Mouse (Mus musculus) lung, embryonic 15.5 days (tissue): ENCODE results near the gene Eif2d. TPM values are rescaled to one million over a fixed set of nuclear protein-coding genes. Genes with fewer than 3 reads are reported as not detected.

Source experiments
- ATAC-seq: fragments of 200-750 bp; cut with Nextera tagmentation; 2 replicates; pipeline ENCODE4 v1.8.0; 2017; ENCODE audit warnings: moderate number of reproducible peaks, borderline replicate concordance; ENCODE audit not compliant: low FRiP score, low TSS enrichment; ENCODE audit errors: extremely low read depth
- H3K27ac ChIP-seq: fragments of 300-500 bp; sonication (generic); 2 replicates; pipeline ENCODE4 v1.5.1; 2015; ENCODE audit warnings: moderate library complexity, mild to moderate bottlenecking, inconsistent platforms
- H3K27me3 ChIP-seq: fragments of 300-500 bp; sonication (generic); 2 replicates; pipeline ENCODE4 v1.6.1; 2015; ENCODE audit warnings: inconsistent platforms
- H3K36me3 ChIP-seq: fragments of 300-500 bp; sonication (generic); 2 replicates; pipeline ENCODE4 v1.6.1; 2015; ENCODE audit warnings: inconsistent platforms
- H3K4me1 ChIP-seq: fragments of 300-500 bp; sonication (generic); 2 replicates; pipeline ENCODE4 v1.6.1; 2015; ENCODE audit warnings: inconsistent platforms
- H3K4me2 ChIP-seq: fragments of 300-500 bp; sonication (generic); 2 replicates; pipeline ENCODE4 v1.6.1; 2015; ENCODE audit warnings: inconsistent platforms, mild to moderate bottlenecking, moderate library complexity
- H3K4me3 ChIP-seq: fragments of 300-500 bp; sonication (generic); 2 replicates; pipeline ENCODE4 v1.5.1; 2015; ENCODE audit warnings: mild to moderate bottlenecking, inconsistent platforms
- H3K9ac ChIP-seq: fragments of 300-500 bp; sonication (generic); 2 replicates; pipeline ENCODE4 v1.6.1; 2015; ENCODE audit warnings: inconsistent platforms
- H3K9me3 ChIP-seq: fragments of 300-500 bp; sonication (generic); 2 replicates; pipeline ENCODE4 v1.6.1; 2016; ENCODE audit warnings: inconsistent platforms
- WGBS: fragments of 180-500 bp; shearing (Covaris S2); methylation state at CpG from one replicate; pipeline ENCODE4 v1.1.7; 2015; 5-methylcytosine and 5-hydroxymethylcytosine counted together
- polyA plus RNA-seq: library from polyadenylated mRNA; unstranded; fragments of >200 nt; fragmentation: Nextera tagmentation; extraction: Ambion mirVana; gene quantifications from 2 replicates; pipeline ENCODE4 v1.2.1, GENCODE M21; 2015

The Eif2d gene
- polyA plus RNA-seq = 60.3 and 63.0 TPM in 2 replicates

DNA sequence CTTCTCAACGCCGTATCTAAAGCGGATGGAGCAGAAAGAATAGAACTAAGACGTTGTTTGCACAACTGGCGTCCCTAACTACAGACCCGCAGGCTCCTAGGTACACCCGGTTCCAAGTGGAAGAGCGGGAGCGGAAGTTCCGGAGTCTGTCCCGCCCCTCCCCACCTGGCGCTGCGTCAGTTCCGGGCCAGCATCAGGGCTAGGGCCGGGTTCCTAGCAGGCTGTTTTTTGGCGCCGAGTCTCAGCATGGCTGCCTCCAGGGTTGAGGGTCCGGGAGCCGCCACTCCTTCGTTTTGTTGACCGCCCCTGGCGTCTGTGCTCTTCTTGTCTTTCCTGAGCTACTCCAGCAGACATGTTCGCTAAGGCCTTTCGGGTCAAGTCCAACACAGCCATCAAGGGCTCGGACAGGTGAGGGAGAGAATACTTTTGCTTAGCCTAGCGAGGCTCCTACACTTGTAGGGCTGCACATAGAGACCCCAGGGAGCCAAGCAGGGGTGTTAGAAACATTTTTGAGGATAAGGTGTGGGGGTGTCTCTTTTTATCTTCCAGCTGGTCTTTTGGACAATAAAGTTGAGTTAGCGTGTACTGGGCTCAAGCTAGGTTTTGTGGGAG is at the start of gene Eif2d:
TSS of gene Eif2d (plus strand) at position 164 of the 612 bp plus-strand sequence.
- Histone ChIP-seq H3K27me3 (no peaks in the 10 kb centered on the region), H3K9ac (peak within 1 kb of the TSS; percentile 67), H3K27ac (peak within 1 kb of the TSS; percentile 25; the same call in 1 of the 2 replicates), H3K36me3 (no peaks in the 10 kb centered on the region), H3K4me3 (peak within 1 kb of the TSS; percentile 74), H3K4me2 (peak within 1 kb of the TSS; percentile 83), H3K9me3 (no peaks in the 10 kb centered on the region), H3K4me1 (peaks cover 8% of the 10 kb centered on the region)
- ATAC-seq = peak; percentile 99
- WGBS = under 1% methylated on average over 27 of the region's 27 CpGs

DNA sequence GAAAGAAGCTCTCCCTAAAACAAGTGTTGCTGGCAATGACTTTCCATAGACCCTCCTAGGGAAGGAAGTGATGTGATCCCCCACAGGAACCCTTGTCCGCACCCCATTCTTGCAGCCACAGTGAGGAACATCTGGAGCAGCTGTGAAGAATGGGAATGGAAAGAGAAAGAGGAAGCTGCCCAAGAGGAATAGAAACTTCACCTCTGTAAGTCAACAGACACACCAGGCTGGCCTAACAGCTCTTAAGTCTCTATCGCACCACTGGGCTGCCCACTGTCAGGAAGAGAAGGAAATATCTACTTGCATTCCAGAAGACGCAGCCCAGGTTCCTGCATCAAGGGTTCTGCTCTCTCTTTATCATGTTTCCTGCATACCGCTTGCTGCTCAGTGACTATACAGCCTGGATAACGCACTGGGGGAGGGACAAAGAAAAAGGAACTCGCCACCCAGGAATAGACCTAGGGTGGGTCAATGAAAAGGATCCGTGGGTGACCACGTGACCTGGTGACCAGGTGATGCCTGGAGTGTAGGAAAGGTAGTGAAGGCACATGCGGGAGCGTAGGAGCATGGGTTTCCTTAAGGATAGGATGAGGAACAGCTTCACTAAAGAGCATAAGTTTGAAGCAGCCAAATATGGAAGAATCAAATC is 49.1 kb upstream of the Eif2d start:
- WGBS = 63% methylated on average over 10 of the region's 10 CpGs
- Histone ChIP-seq H3K27me3 (no peaks in the 10 kb centered on the region), H3K4me3 (no peak overlapping the region), H3K27ac (no peak overlapping the region), H3K9ac (no peak overlapping the region), H3K9me3 (no peaks in the 10 kb centered on the region), H3K4me1 (peaks cover 13% of the 10 kb centered on the region; the same call in 1 of the 2 replicates), H3K36me3 (no peaks in the 10 kb centered on the region), H3K4me2 (no peak overlapping the region)
- no peak for ATAC-seq

DNA sequence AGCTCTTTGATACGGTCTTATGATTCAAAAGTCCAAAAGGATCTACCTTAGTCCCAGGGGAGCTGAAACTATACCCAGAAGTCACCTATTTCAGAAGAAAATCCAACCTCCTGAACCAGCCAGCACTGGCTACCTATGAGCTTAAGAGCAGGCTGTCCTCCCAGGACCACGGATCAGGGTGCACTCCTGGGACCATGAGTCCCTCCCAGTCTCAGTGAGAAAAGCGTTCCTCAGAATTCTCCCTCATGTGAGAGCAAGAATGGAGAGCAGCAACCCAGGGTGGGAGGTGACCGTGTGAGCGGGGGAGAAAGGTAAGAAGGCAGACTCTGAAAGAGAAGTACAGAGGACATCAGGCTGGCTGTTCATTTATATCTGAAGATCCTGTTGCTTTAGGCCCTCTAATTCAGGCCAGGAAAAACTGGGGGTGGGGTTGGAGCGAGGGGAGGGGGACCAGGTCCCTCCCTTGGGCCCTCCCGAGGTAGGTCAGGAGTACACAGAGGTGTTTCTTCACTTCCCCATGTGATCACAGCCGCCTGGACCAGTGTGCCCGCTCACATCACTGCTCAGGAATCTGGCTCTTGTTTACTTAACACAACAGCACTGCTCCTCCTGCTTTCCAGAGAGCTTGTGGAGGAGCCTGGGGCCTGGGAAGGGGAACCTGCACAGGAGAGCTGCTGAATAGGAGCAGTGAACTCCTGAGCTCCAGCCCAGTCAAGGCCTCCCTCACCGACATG is 45.2 kb upstream of the Eif2d start:
- H3K27ac ChIP-seq = peak overlapping the region; percentile 81
- no peaks in the 10 kb centered on the region for H3K27me3 ChIP-seq
- peaks cover 24% of the 10 kb centered on the region for H3K4me1 ChIP-seq
- H3K36me3 ChIP-seq = no peaks in the 10 kb centered on the region
- H3K4me2 ChIP-seq = no peak overlapping the region
- H3K9ac ChIP-seq = no peak overlapping the region
- no peak overlapping the region for H3K4me3 ChIP-seq
- ATAC-seq = peak; percentile 93
- no peaks in the 10 kb centered on the region for H3K9me3 ChIP-seq
- WGBS = 33% methylated on average over 10 of the region's 10 CpGs

DNA sequence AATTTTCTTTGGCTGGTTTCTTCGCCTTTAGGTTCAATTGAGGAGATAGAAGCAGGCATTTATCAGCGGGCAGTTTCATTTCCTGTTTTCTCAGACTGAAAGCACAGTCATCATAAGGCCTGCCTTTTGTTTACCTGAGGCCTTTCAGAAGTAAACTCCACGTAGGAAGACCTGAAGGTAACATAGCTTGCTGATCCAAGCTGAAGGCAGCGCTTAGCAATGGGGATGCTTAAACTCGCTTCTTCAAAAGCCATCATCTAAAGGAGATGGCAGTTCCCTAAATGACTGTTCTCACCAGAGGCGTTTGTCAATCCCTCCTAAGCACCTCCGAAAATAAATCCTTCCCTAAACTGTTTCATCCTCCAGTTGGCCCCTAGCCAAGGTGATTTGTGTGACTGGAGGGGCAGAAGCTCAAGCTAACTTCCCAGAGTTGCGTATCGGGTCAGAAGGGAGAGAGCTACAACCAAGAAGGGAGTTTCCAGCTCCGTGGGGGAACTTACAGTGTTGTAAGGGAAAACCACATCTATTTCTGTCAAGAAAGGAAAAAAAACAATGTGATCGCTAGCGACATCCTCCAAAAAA is 42.4 kb upstream of the Eif2d start:
- Histone ChIP-seq H3K9me3 (no peaks in the 10 kb centered on the region), H3K4me2 (no peak overlapping the region), H3K9ac (no peak overlapping the region), H3K4me1 (peaks cover 30% of the 10 kb centered on the region), H3K27me3 (no peaks in the 10 kb centered on the region), H3K36me3 (no peaks in the 10 kb centered on the region), H3K4me3 (no peak overlapping the region), H3K27ac (no peak overlapping the region)
- ATAC-seq = no peak
- 47% methylated on average over 12 of the region's 12 CpGs for WGBS

DNA sequence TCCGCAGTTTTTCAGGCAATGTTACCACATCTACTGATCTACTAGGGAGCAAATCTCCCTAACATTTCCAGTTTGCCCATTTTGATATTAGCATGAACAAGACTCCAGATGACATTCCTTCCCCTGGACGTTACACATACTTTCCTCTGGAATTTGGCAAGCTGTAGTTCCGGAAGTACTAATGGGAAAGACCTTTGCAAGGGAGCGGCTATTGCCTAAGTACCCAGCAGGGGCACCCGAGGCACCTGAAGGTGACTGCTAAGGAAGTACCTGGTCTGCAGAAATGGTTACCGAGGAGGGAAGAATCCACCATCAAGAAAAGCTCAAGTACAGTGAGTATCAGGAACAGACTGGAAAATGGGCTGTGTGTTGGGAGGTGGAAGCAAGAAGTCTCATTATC is 40.4 kb upstream of the Eif2d start:
- Histone ChIP-seq H3K4me1 (peaks cover 32% of the 10 kb centered on the region), H3K36me3 (no peaks in the 10 kb centered on the region), H3K9ac (no peak overlapping the region), H3K4me2 (0 out of 2 replicates have a peak overlapping the region, but pooled peaks have one; percentile 12), H3K27me3 (no peaks in the 10 kb centered on the region), H3K4me3 (no peak overlapping the region), H3K27ac (peak overlapping the region; percentile 44), H3K9me3 (no peaks in the 10 kb centered on the region)
- 23% methylated on average over 6 of the region's 6 CpGs for WGBS
- ATAC-seq = peak; percentile 29; the same call in 1 of the 2 replicates

DNA sequence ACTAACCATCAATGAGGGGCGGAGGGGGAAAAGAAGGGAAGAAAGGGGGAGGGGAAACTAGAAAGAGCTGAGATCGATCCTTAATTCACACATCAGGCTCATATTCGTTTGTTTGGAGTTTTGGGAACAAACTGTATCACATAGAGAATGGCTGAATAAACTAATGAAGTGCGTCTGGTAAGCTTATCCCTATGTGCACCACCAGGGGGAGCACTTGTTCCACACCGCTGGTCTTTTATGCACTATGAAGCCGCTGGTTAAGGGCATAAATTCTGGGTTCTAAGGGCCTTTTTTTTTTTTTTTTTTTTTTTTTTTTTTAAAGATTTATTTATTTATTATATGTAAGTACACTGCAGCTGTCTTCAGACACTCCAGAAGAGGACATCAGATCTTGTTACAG is 37.0 kb upstream of the Eif2d start:
- Histone ChIP-seq H3K4me2 (no peak overlapping the region), H3K9me3 (no peaks in the 10 kb centered on the region), H3K27ac (no peak overlapping the region), H3K9ac (no peak overlapping the region), H3K4me1 (peaks cover 22% of the 10 kb centered on the region), H3K36me3 (no peaks in the 10 kb centered on the region), H3K4me3 (no peak overlapping the region), H3K27me3 (no peaks in the 10 kb centered on the region)
- no peak for ATAC-seq
- WGBS = 13% methylated on average over 6 of the region's 6 CpGs

DNA sequence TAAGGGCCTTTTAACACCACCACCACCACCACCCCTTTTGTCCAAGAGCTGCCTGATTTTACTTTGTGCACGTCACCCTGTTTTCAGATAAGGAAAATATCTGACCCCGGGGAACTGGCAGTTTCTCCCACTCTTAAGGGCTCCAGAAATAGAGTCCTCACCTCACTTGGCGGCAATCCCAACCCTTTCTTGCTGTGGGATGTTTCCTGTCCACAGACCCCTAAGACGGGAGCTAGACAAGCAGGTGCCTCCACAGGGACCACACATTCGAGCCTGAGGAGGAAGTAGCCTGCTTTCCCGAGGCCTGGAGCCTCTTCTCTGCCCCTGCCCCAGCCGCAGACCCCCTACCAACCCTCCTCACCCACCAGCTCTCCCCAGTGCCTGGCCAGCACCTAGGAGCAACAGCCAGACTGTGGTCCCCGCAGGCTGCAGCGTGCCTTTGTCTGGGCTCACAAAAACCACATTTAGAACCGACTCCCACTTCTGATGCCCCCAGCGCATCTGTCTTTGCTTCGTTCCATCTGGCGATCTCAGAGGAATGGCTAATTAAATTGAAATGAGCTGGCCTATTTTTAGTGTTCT is 36.5 kb upstream of the Eif2d start:
- Histone ChIP-seq H3K4me3 (no peak overlapping the region), H3K9ac (no peak overlapping the region), H3K9me3 (no peaks in the 10 kb centered on the region), H3K27ac (peak overlapping the region; percentile 57), H3K4me2 (no peak overlapping the region), H3K36me3 (no peaks in the 10 kb centered on the region), H3K4me1 (peaks cover 22% of the 10 kb centered on the region), H3K27me3 (no peaks in the 10 kb centered on the region)
- WGBS = 49% methylated on average over 13 of the region's 13 CpGs
- ATAC-seq = peak; percentile 4; the same call in 1 of the 2 replicates

DNA sequence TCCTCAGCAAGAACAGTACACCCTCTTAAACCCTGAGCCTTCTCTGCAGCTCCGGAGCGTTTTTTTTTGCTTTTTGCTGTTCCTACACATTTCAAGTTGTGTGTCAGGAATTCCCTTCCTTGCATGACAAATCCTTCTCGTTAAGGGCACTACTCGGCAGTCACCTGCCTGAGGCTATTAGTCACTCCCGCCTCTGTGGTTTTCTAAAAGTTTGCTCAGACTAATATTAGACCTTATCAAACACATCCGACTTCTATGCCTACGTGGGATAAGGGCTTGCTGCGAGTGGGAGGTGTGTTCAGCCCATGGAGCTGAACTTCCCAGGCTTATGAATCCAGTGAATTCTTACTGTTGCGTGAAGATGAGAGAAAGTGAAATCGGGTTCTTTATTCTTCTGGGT is 34.5 kb upstream of the Eif2d start:
- H3K9me3 ChIP-seq = no peaks in the 10 kb centered on the region
- no peak overlapping the region for H3K4me3 ChIP-seq
- H3K27ac ChIP-seq = 0 out of 2 replicates have a peak overlapping the region, but pooled peaks have one; percentile 24
- ATAC-seq = no peak
- H3K36me3 ChIP-seq = no peaks in the 10 kb centered on the region
- H3K4me1 ChIP-seq = 0 out of 2 replicates have a peak, but pooled peaks cover 11% of the 10 kb centered on the region
- no peak overlapping the region; the same call in 1 of the 2 replicates for H3K4me2 ChIP-seq
- H3K27me3 ChIP-seq = no peaks in the 10 kb centered on the region
- no peak overlapping the region for H3K9ac ChIP-seq
- WGBS = 41% methylated on average over 10 of the region's 10 CpGs

DNA sequence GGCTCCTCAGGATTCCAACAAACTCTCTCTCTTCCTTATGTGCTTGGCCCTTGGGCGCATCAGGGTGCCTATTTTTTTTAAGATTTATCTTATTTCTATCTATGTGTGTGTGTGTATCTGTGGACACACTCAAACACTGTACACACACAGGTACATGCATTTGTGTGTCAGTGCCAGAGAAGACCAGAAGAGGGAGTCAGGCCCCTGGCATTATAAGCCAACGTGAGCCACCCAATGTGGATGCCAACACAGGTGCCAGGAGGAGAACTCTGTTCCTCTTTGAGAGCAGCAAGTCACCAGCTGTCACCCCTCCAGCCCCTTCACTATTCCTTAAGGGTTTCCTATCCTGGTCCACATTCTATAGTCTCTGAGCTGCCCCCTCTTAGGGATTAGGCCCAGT is 34.0 kb upstream of the Eif2d start:
- H3K9ac ChIP-seq = no peak overlapping the region
- H3K4me2 ChIP-seq = no peak overlapping the region
- ATAC-seq = no peak
- H3K4me3 ChIP-seq = no peak overlapping the region
- no peaks in the 10 kb centered on the region for H3K9me3 ChIP-seq
- WGBS = 42% methylated on average over 2 of the region's 2 CpGs
- 0 out of 2 replicates have a peak, but pooled peaks cover 11% of the 10 kb centered on the region for H3K4me1 ChIP-seq
- no peaks in the 10 kb centered on the region for H3K27me3 ChIP-seq
- 0 out of 2 replicates have a peak overlapping the region, but pooled peaks have one; percentile 24 for H3K27ac ChIP-seq
- H3K36me3 ChIP-seq = no peaks in the 10 kb centered on the region

DNA sequence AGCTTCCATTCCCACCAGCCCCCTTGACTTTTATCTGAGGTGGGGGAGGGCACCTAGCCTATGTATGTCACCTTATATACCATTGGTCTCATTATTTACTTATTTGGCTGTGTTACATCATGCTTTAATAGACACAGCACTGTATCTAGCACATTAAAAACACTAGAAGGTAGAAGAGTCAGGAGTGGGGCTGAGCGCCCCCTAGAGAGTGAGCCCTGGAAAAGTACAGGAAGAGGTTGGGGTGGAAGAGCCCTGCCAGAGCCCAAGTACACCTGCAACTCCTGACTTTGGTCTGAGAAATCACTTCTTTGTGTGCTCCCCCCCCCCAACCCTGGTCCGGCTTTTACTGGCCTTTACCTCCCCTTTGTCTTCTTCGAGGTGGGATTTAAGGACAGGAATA is 31.0 kb upstream of the Eif2d start:
- ATAC-seq = no peak
- Histone ChIP-seq H3K4me3 (no peak overlapping the region), H3K36me3 (no peaks in the 10 kb centered on the region), H3K4me1 (0 out of 2 replicates have a peak, but pooled peaks cover 3% of the 10 kb centered on the region), H3K9me3 (no peaks in the 10 kb centered on the region), H3K27me3 (no peaks in the 10 kb centered on the region), H3K9ac (no peak overlapping the region), H3K4me2 (no peak overlapping the region), H3K27ac (no peak overlapping the region)
- 49% methylated on average over 3 of the region's 3 CpGs for WGBS

DNA sequence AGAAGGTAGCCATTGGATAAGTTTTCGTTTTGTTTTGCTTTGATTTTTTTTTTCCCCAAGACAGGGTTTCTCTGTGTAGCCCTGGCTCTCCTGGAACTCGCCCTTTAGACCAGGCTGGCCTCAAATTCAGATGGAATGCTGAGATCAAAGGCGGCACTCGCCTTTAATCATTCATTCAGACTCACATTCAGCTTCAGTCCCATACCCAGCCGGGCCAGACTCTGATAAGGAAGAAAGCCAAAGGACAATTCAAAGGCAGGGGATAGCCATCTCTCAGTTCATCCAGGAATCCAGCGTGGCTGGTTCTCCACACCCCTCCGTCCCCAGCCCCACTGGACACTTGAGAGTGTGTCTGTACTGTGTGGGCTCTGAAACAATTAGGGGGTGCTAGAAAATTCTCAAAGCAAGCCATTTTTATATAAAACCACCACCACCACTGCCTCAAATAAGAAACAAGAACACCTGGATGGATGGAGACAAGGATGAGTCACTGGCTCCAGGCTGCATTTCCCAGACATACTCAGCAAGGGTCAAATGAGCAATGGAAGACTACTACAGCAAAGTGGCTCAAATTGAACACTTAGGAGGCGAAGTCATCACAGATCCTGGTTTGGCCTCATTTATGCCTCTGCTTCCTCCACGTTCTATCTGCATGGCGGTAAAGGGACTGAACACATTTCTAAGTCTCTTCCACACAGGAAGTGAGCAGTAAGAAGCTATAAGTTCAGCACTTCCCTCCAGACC is 29.3 kb upstream of the Eif2d start:
- H3K27ac ChIP-seq = no peak overlapping the region
- H3K9ac ChIP-seq = no peak overlapping the region
- H3K36me3 ChIP-seq = no peaks in the 10 kb centered on the region
- H3K27me3 ChIP-seq = no peaks in the 10 kb centered on the region
- 38% methylated on average over 10 of the region's 10 CpGs for WGBS
- no peaks in the 10 kb centered on the region for H3K9me3 ChIP-seq
- H3K4me2 ChIP-seq = no peak overlapping the region
- no peak for ATAC-seq
- 0 out of 2 replicates have a peak, but pooled peaks cover 2% of the 10 kb centered on the region for H3K4me1 ChIP-seq
- H3K4me3 ChIP-seq = no peak overlapping the region
